9 mouse cellular contexts compared by ENCODE assay signal in the genomic region with DNA sequence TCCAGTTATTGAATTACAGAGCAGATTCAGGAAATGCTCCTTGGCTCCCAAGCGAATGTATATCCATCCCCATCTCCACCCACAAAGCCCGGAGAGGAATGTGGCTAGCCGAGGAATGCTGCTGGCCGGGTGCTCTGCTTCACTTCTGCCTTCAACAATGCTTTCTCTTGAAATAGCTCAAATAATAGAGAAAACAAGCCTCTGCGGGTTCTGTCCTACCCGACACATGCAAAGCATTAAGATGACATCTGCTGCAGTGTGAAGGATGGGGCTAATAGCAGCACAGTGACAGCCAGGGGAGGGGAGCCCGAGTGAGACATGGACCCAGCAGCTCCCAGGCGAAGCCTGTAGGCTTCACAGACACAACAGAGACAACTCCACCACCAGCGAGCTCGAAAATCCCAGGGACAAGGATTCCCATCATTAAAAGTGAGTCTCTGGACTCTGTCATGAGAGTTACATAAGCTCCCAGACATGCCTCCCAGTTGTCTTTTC. TPM values are rescaled to one million over a fixed set of nuclear protein-coding genes. Genes with fewer than 3 reads are reported as not detected.
DNase-seq lines count a peak whose midpoint lies in the region; ATAC-seq and TF ChIP-seq lines count a peak whose summit lies in the region.
"Had no signal": no experiment of that assay in that cellular context is flagged by ENCODE, and none has a peak within 500 bp of the region (broad histone marks: within the 10 kb centered on the region; RNA-seq: fewer than 3 reads in every experiment).

No protein-coding gene starts in this region.

- no peaks in the 10 kb centered on the region for H3K4me1 ChIP-seq in liver, adult 2 months (ENCODE audit: control insufficient read depth, insufficient read depth, low read length)
- no peaks in the 10 kb centered on the region for H3K4me1 ChIP-seq in liver, embryonic 11.5 days (replicated peaks; ENCODE audit: control insufficient read depth, insufficient read depth, low read length)
- no peaks in the 10 kb centered on the region; the same call in 1 of the 2 replicates for H3K4me1 ChIP-seq in forebrain, embryonic 10.5 days
- H3K4me1 ChIP-seq: midbrain, embryonic 12.5 days had no signal

- H3K79me2 ChIP-seq in liver, adult 2 months (ENCODE audit: control insufficient read depth, insufficient read depth, low read length): no peaks in the 10 kb centered on the region

- 0 out of 2 replicates have a peak overlapping the region, but pooled peaks have one; percentile 1 for H3K27ac ChIP-seq in liver, adult 2 months (replicated peaks; ENCODE audit: insufficient read depth, low read depth, low read length)
- H3K27ac ChIP-seq in liver, embryonic 11.5 days (ENCODE audit: low read depth, low read length): no peak overlapping the region
- no peak overlapping the region for H3K27ac ChIP-seq in forebrain, embryonic 10.5 days
- H3K27ac ChIP-seq: midbrain, embryonic 12.5 days had no signal

- H3K9me3 ChIP-seq in liver, embryonic 11.5 days (ENCODE audit: control insufficient read depth, low read length): no peaks in the 10 kb centered on the region
- H3K9me3 ChIP-seq in forebrain, embryonic 10.5 days: no peaks in the 10 kb centered on the region
- H3K9me3 ChIP-seq: midbrain, embryonic 12.5 days had no signal

- no peaks in the 10 kb centered on the region for H3K27me3 ChIP-seq in liver, adult 2 months (ENCODE audit: control insufficient read depth, insufficient read depth, low read length)
- H3K27me3 ChIP-seq in liver, embryonic 11.5 days (replicated peaks; ENCODE audit: control insufficient read depth, insufficient read depth, low read length): no peaks in the 10 kb centered on the region
- no peaks in the 10 kb centered on the region for H3K27me3 ChIP-seq in forebrain, embryonic 10.5 days (ENCODE audit: poor library complexity, severe bottlenecking)
- H3K27me3 ChIP-seq: midbrain, embryonic 12.5 days had no signal

- no peak overlapping the region for H3K4me3 ChIP-seq in liver, adult 2 months (ENCODE audit: insufficient read depth, low read depth, low read length)
- no peak overlapping the region for H3K4me3 ChIP-seq in liver, embryonic 11.5 days (ENCODE audit: low read depth, low read length)
- no peak overlapping the region for H3K4me3 ChIP-seq in forebrain, embryonic 10.5 days
- H3K4me3 ChIP-seq: midbrain, embryonic 12.5 days had no signal

- intact Hi-C loops in heart, postnatal 10 days (cut with DNase I): no loop called here

- no peak for TF ChIP-seq CTCF in liver, adult 2 months (IDR thresholded peaks at IDR 0.05; ENCODE audit: low read depth, low read length)

- H3K36me3 ChIP-seq in liver, adult 2 months (ENCODE audit: control insufficient read depth, insufficient read depth, low read length): peaks cover 47% of the 10 kb centered on the region
- H3K36me3 ChIP-seq in liver, embryonic 11.5 days (ENCODE audit: control insufficient read depth, insufficient read depth, low read length): 0 out of 2 replicates have a peak, but pooled peaks cover 2% of the 10 kb centered on the region
- peaks cover 47% of the 10 kb centered on the region for H3K36me3 ChIP-seq in forebrain, embryonic 10.5 days (replicated peaks)

- no peak overlapping the region for H3K9ac ChIP-seq in liver, adult 2 months (ENCODE audit: low read depth, low read length)
- H3K9ac ChIP-seq in liver, embryonic 11.5 days (ENCODE audit: low read depth, low read length): no peak overlapping the region
- H3K9ac ChIP-seq: midbrain, embryonic 12.5 days had no signal

- H3K4me2 ChIP-seq in liver, embryonic 11.5 days: no peak overlapping the region
- H3K4me2 ChIP-seq: midbrain, embryonic 12.5 days had no signal

- no peak for TF ChIP-seq POLR2A in liver, adult 2 months (IDR thresholded peaks at IDR 0.05; ENCODE audit: extremely low read depth, insufficient read depth, low read length)

- WGBS in liver, adult 2 months: 79% methylated on average over 10 of the region's 10 CpGs
- WGBS in liver, embryonic 11.5 days: 71% methylated on average over 10 of the region's 10 CpGs
- 68% methylated on average over 10 of the region's 10 CpGs for WGBS in forebrain, embryonic 10.5 days

- peak; percentile 47 for DNase-seq in liver, adult 2 months (ENCODE audit: extremely low read depth, low read depth, low spot score)
- DNase-seq in liver, embryonic 11.5 days (ENCODE audit: low spot score): no peak
- peak; percentile 27 to 31 for DNase-seq in heart, postnatal 10 days
- peak; percentile 58 to 66 for DNase-seq in layer of hippocampus, postnatal 36 days
- peak; percentile 15 for DNase-seq in telencephalon, adult 2 months (ENCODE audit: low read depth, low spot score)
- no peak for DNase-seq in testis, postnatal 14 days (ENCODE audit: low spot score)
- DNase-seq in forebrain, embryonic 10.5 days (ENCODE audit: extremely low spot score, low spot score): no peak
- no peak for DNase-seq in urinary bladder, adult 2 months (ENCODE audit: low spot score)

- no peak for ATAC-seq in liver, embryonic 11.5 days (replicated peaks; ENCODE audit: low FRiP score)

RNA-seq across cellular contexts. Expression of a gene that starts 59.0 kb away (rescaled TPM):
- total RNA-seq in liver, adult 2 months (2014; rRNA removed): 18.9 and 22.8 TPM in 2 replicates
- 19.3 and 22.4 TPM in 2 replicates for polyA plus RNA-seq in liver, adult 2 months (2012; rRNA removed)
- 30.8 and 31.5 TPM in 2 replicates for polyA plus RNA-seq in liver, embryonic 11.5 days (2014; fragmentation: Nextera tagmentation; extraction: Ambion mirVana)
- total RNA-seq in heart, postnatal 10 days (2021): 10 to 100 TPM; 31.0 to 32.7 TPM
- total RNA-seq in layer of hippocampus, postnatal 36 days (2021): 10 to 100 TPM; 92.2 to 99.8 TPM
- 37.0 and 38.6 TPM in 2 replicates for polyA plus RNA-seq in forebrain, embryonic 10.5 days (2016; fragmentation: Nextera tagmentation; extraction: Ambion mirVana)
- polyA plus RNA-seq in urinary bladder, adult 2 months (2012; rRNA removed): 35.4 and 37.9 TPM in 2 replicates

RNA-seq across cellular contexts. Expression of a gene that starts 59.0 kb away (rescaled TPM):
- 3.0 and 3.4 TPM in 2 replicates for total RNA-seq in liver, adult 2 months (2014; rRNA removed)
- polyA plus RNA-seq in liver, adult 2 months (2012; rRNA removed): 3.5 and 5.3 TPM in 2 replicates
- polyA plus RNA-seq in liver, embryonic 11.5 days (2014; fragmentation: Nextera tagmentation; extraction: Ambion mirVana): 14.8 and 15.4 TPM in 2 replicates
- total RNA-seq in heart, postnatal 10 days (2021): 1 to 10 TPM; 8.0 to 8.3 TPM
- total RNA-seq in layer of hippocampus, postnatal 36 days (2021): 10 to 100 TPM; 18.4 to 20.9 TPM
- polyA plus RNA-seq in forebrain, embryonic 10.5 days (2016; fragmentation: Nextera tagmentation; extraction: Ambion mirVana): 30.9 and 32.3 TPM in 2 replicates
- 14.8 and 15.4 TPM in 2 replicates for polyA plus RNA-seq in urinary bladder, adult 2 months (2012; rRNA removed)

Comparison
In these comparisons a context has a peak if more than half of its experiments do, and no peak if none do; other contexts are left out.
1. DNase-seq: peak in liver, adult 2 months (single experiment), heart, postnatal 10 days (2 of 2), layer of hippocampus, postnatal 36 days (2 of 2) and telencephalon, adult 2 months (single experiment); none in liver, embryonic 11.5 days (single experiment), testis, postnatal 14 days (single experiment), forebrain, embryonic 10.5 days (single experiment) and urinary bladder, adult 2 months (single experiment).